Comparison of ENCODE assay signal across 19 mouse cellular contexts in genomic region chr6:82052726-82053118, GRCm38 (mm10). TPM values are rescaled to one million over a fixed set of nuclear protein-coding genes. Genes with fewer than 3 reads are reported as not detected.
DNase-seq lines count a peak whose midpoint lies in the region; ATAC-seq and TF ChIP-seq lines count a peak whose summit lies in the region.
"Had no signal": no experiment of that assay in that cellular context is flagged by ENCODE, and none has a peak within 500 bp of the region (broad histone marks: within the 10 kb centered on the region; RNA-seq: fewer than 3 reads in every experiment).

No protein-coding gene starts in this region.

- peaks cover 39% of the 10 kb centered on the region for H3K4me1 ChIP-seq in liver, adult 2 months (ENCODE audit: control insufficient read depth, insufficient read depth, low read length)
- H3K4me1 ChIP-seq in liver, embryonic 12.5 days = no peaks in the 10 kb centered on the region
- H3K4me1 ChIP-seq in embryonic facial prominence, embryonic 13.5 days = peaks cover 44% of the 10 kb centered on the region
- H3K4me1 ChIP-seq in lung, postnatal 0 days (ENCODE audit: insufficient read depth, low read depth, low read length) = peaks cover 8% of the 10 kb centered on the region; the same call in 1 of the 2 replicates
- H3K4me1 ChIP-seq in hindbrain, embryonic 13.5 days (replicated peaks) = no peaks in the 10 kb centered on the region
- H3K4me1 ChIP-seq: forebrain, embryonic 12.5 days; midbrain, embryonic 12.5 days; neural tube, embryonic 15.5 days had no signal

- WGBS in liver, adult 2 months = 46% methylated on average over 2 of the region's 2 CpGs
- 74% methylated on average over 2 of the region's 2 CpGs for WGBS in liver, embryonic 12.5 days (ENCODE audit: insufficient replicate concordance)
- 36% methylated on average over 2 of the region's 2 CpGs for WGBS in embryonic facial prominence, embryonic 13.5 days
- 58% methylated on average over 2 of the region's 2 CpGs for WGBS in lung, postnatal 0 days
- WGBS in hindbrain, embryonic 13.5 days = 78% methylated on average over 2 of the region's 2 CpGs

- H3K27me3 ChIP-seq in liver, adult 2 months (ENCODE audit: control insufficient read depth, insufficient read depth, low read length) = no peaks in the 10 kb centered on the region
- no peaks in the 10 kb centered on the region for H3K27me3 ChIP-seq in liver, embryonic 12.5 days (replicated peaks)
- H3K27me3 ChIP-seq in embryonic facial prominence, embryonic 13.5 days = no peaks in the 10 kb centered on the region
- no peaks in the 10 kb centered on the region for H3K27me3 ChIP-seq in lung, postnatal 0 days (replicated peaks; ENCODE audit: insufficient read depth, low read length)
- H3K27me3 ChIP-seq in hindbrain, embryonic 13.5 days = no peaks in the 10 kb centered on the region
- H3K27me3 ChIP-seq: forebrain, embryonic 12.5 days; midbrain, embryonic 12.5 days; neural tube, embryonic 15.5 days; Patski had no signal

- no peak overlapping the region for H3K4me2 ChIP-seq in liver, embryonic 12.5 days
- 0 out of 2 replicates have a peak overlapping the region, but pooled peaks have one; percentile 9 for H3K4me2 ChIP-seq in embryonic facial prominence, embryonic 13.5 days
- no peak overlapping the region for H3K4me2 ChIP-seq in lung, postnatal 0 days (replicated peaks; ENCODE audit: low read depth, low read length)
- no peak overlapping the region for H3K4me2 ChIP-seq in hindbrain, embryonic 13.5 days
- H3K4me2 ChIP-seq: forebrain, embryonic 12.5 days; lung, embryonic 14.5 days; midbrain, embryonic 12.5 days; neural tube, embryonic 15.5 days had no signal

- H3K79me2 ChIP-seq in liver, adult 2 months (ENCODE audit: control insufficient read depth, insufficient read depth, low read length) = peaks cover 57% of the 10 kb centered on the region; the same call in 1 of the 2 replicates

- TF ChIP-seq EP300 in lung, postnatal 0 days (IDR thresholded peaks at IDR 0.05) = no peak

- H3K9ac ChIP-seq in liver, adult 2 months (ENCODE audit: low read depth, low read length) = peak overlapping the region; percentile 65
- H3K9ac ChIP-seq in liver, embryonic 12.5 days = no peak overlapping the region
- H3K9ac ChIP-seq in embryonic facial prominence, embryonic 13.5 days = no peak overlapping the region
- H3K9ac ChIP-seq in lung, postnatal 0 days (replicated peaks; ENCODE audit: low read depth) = no peak overlapping the region
- H3K9ac ChIP-seq in hindbrain, embryonic 13.5 days = no peak overlapping the region
- H3K9ac ChIP-seq: forebrain, embryonic 12.5 days; lung, embryonic 14.5 days; midbrain, embryonic 12.5 days; neural tube, embryonic 15.5 days had no signal

- H3K36me3 ChIP-seq in liver, adult 2 months (ENCODE audit: control insufficient read depth, insufficient read depth, low read length) = no peaks in the 10 kb centered on the region; the same call in 1 of the 2 replicates
- H3K36me3 ChIP-seq in liver, embryonic 12.5 days = no peaks in the 10 kb centered on the region
- H3K36me3 ChIP-seq in embryonic facial prominence, embryonic 13.5 days = no peaks in the 10 kb centered on the region
- H3K36me3 ChIP-seq in lung, postnatal 0 days (ENCODE audit: insufficient read depth, low read length) = no peaks in the 10 kb centered on the region
- no peaks in the 10 kb centered on the region for H3K36me3 ChIP-seq in hindbrain, embryonic 13.5 days
- H3K36me3 ChIP-seq: forebrain, embryonic 12.5 days; midbrain, embryonic 12.5 days; neural tube, embryonic 15.5 days had no signal

- no peak for DNase-seq in gastrocnemius, adult 2 months
- DNase-seq in gastrocnemius, adult 18-20 months (ENCODE audit: low spot score) = no peak
- DNase-seq in liver, adult 2 months (ENCODE audit: extremely low read depth, low read depth, low spot score) = peak; percentile 42
- DNase-seq in lung, postnatal 0 days (ENCODE audit: low spot score) = peak; percentile 44
- DNase-seq in left cerebral cortex, adult 2 months (ENCODE audit: extremely low spot score in 1 of 2, low spot score in 2 of 2) = no peak
- DNase-seq: cerebellum, postnatal 25 days; heart, adult 11 months; lung, embryonic 14.5 days; retina, postnatal 1 day; thymus, postnatal 36 days had no signal

- no peak for ATAC-seq in liver, embryonic 12.5 days
- no peak for ATAC-seq in embryonic facial prominence, embryonic 13.5 days (ENCODE audit: insufficient number of reproducible peaks, insufficient read depth, low FRiP score, low TSS enrichment, low read depth)
- peak; percentile 29 for ATAC-seq in lung, postnatal 0 days
- no peak for ATAC-seq in hindbrain, embryonic 13.5 days (ENCODE audit: low FRiP score)
- ATAC-seq: inflammation-experienced regulatory T-cells, adult 6 months; Patski had no signal

- peak overlapping the region; percentile 61; the same call in 1 of the 2 replicates for H3K27ac ChIP-seq in gastrocnemius, adult 2 months
- H3K27ac ChIP-seq in liver, adult 2 months (replicated peaks; ENCODE audit: insufficient read depth, low read depth, low read length) = peak overlapping the region; percentile 72
- no peak overlapping the region for H3K27ac ChIP-seq in liver, embryonic 12.5 days
- H3K27ac ChIP-seq in embryonic facial prominence, embryonic 13.5 days = peak overlapping the region; percentile 73
- peak overlapping the region; percentile 54 for H3K27ac ChIP-seq in lung, postnatal 0 days (ENCODE audit: low read length)
- no peak overlapping the region for H3K27ac ChIP-seq in left cerebral cortex, adult 2 months
- no peak overlapping the region for H3K27ac ChIP-seq in hindbrain, embryonic 13.5 days
- H3K27ac ChIP-seq: forebrain, embryonic 12.5 days; midbrain, embryonic 12.5 days; neural tube, embryonic 15.5 days had no signal

- H3K4me3 ChIP-seq in gastrocnemius, adult 2 months = no peak overlapping the region
- peak overlapping the region; percentile 45 for H3K4me3 ChIP-seq in liver, adult 2 months (ENCODE audit: insufficient read depth, low read depth, low read length)
- H3K4me3 ChIP-seq in liver, embryonic 12.5 days = no peak overlapping the region
- H3K4me3 ChIP-seq in embryonic facial prominence, embryonic 13.5 days = no peak overlapping the region
- no peak overlapping the region for H3K4me3 ChIP-seq in lung, postnatal 0 days (ENCODE audit: low read depth, low read length)
- H3K4me3 ChIP-seq in left cerebral cortex, adult 2 months = no peak overlapping the region
- H3K4me3 ChIP-seq in hindbrain, embryonic 13.5 days = no peak overlapping the region
- H3K4me3 ChIP-seq: forebrain, embryonic 12.5 days; midbrain, embryonic 12.5 days; neural tube, embryonic 15.5 days had no signal

- no peak for TF ChIP-seq CTCF in gastrocnemius, adult 2 months (IDR thresholded peaks at IDR 0.05)
- no peak for TF ChIP-seq CTCF in liver, adult 2 months (IDR thresholded peaks at IDR 0.05; ENCODE audit: low read depth, low read length)
- TF ChIP-seq CTCF in lung, postnatal 0 days (IDR thresholded peaks at IDR 0.05) = no peak
- no peak for TF ChIP-seq CTCF in left cerebral cortex, adult 2 months (IDR thresholded peaks at IDR 0.05)

- no peaks in the 10 kb centered on the region for H3K9me3 ChIP-seq in liver, embryonic 12.5 days (replicated peaks)
- H3K9me3 ChIP-seq in embryonic facial prominence, embryonic 13.5 days = no peaks in the 10 kb centered on the region
- H3K9me3 ChIP-seq in lung, postnatal 0 days (ENCODE audit: low read length) = no peaks in the 10 kb centered on the region
- H3K9me3 ChIP-seq in hindbrain, embryonic 13.5 days = no peaks in the 10 kb centered on the region
- H3K9me3 ChIP-seq: forebrain, embryonic 12.5 days; midbrain, embryonic 12.5 days; neural tube, embryonic 15.5 days had no signal

- intact Hi-C loops in gastrocnemius, adult 2 months (cut with DNase I) = no loop called here
- intact Hi-C loops in left cerebral cortex, adult 2 months (cut with DNase I) = no loop called here

- TF ChIP-seq POLR2A in liver, adult 2 months (IDR thresholded peaks at IDR 0.05; ENCODE audit: extremely low read depth, insufficient read depth, low read length) = no peak

RNA-seq across cellular contexts. Expression of gene Eva1a, which starts 11.9 kb away (rescaled TPM):
- total RNA-seq in gastrocnemius, adult 2 months (2021) = under 1 TPM; 0.71 to 0.95 TPM
- 1 to 10 TPM in 1 of 2 experiments, under 1 TPM in 1; 0.66 to 1.2 TPM for total RNA-seq in gastrocnemius, adult 18-20 months (2021)
- total RNA-seq in liver, adult 2 months (2014; rRNA removed) = 97.7 and 104 TPM in 2 replicates
- 75.4 and 87.4 TPM in 2 replicates for polyA plus RNA-seq in liver, adult 2 months (2012; rRNA removed)
- 3.5 and 3.8 TPM in 2 replicates for polyA plus RNA-seq in liver, embryonic 12.5 days (2016; fragmentation: Nextera tagmentation; extraction: Ambion mirVana)
- 19.3 and 22.1 TPM in 2 replicates for polyA plus RNA-seq in embryonic facial prominence, embryonic 13.5 days (2015; fragmentation: Nextera tagmentation; extraction: Ambion mirVana)
- 29.5 and 32.0 TPM in 2 replicates for polyA plus RNA-seq in lung, postnatal 0 days (2015; fragmentation: Nextera tagmentation; extraction: Ambion mirVana)
- 10 to 100 TPM; 13.0 to 13.8 TPM for total RNA-seq in left cerebral cortex, adult 2 months (2021)
- polyA plus RNA-seq in hindbrain, embryonic 13.5 days (2015; fragmentation: Nextera tagmentation; extraction: Ambion mirVana) = 0.96 and 1.1 TPM in 2 replicates
- total RNA-seq: hematopoietic stem cell, adult 5-6 weeks had no signal
- polyA plus RNA-seq: inflammation-experienced regulatory T-cells, adult 6 months had no signal

Comparison
In these comparisons a context has a peak if more than half of its experiments do, and no peak if none do; other contexts are left out.
1. H3K27ac ChIP-seq: peak in gastrocnemius, adult 2 months (single experiment), liver, adult 2 months (single experiment), embryonic facial prominence, embryonic 13.5 days (single experiment) and lung, postnatal 0 days (single experiment); none in liver, embryonic 12.5 days (single experiment), left cerebral cortex, adult 2 months (single experiment) and hindbrain, embryonic 13.5 days (single experiment).
2. DNase-seq: peak in liver, adult 2 months (single experiment) and lung, postnatal 0 days (single experiment); none in gastrocnemius, adult 2 months (single experiment), gastrocnemius, adult 18-20 months (single experiment) and left cerebral cortex, adult 2 months (0 of 2).